Mouse (Mus musculus) retina, postnatal 7 days (tissue): ENCODE results near the gene Strn.
"Not testable (repeated sequence)": the region's sequence is repeated elsewhere in the genome, so short reads cannot be mapped to it uniquely, and the experiment has no call there.

Experiments
- DNase-seq: peaks from one replicate; pipeline ENCODE4 v3.0.0-alpha.2; 2012; ENCODE audit warnings: low read depth, low spot score

Gene Strn

DNA sequence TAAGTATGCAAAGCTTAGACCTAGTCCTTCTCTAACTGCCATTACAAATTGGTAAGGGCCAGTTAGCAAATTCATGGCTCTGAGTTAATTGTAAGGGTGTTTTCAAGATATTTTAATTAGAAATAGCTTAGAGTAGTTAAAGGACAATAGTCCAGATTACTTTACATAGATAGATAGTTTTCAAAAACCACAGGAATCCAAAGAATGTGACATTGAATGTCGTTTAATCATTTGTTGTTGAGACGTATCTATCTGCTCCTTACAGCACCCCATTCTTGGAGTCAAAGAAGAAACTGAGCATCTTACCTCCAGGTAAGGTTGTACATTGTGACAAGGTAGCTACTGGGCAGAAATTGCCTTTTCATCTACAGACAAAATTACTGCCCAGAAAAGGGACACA is 26.7 kb downstream of the Strn start:
- no peak for DNase-seq

- DNase-seq: no peak
Observed at GRCm38 (mm10) chr17:78708422-78708821, 28.6 kb downstream of the Strn start.

GRCm38 (mm10) chr17:78702988-78703387 is 34.0 kb downstream of the Strn start:
- no peak for DNase-seq

GRCm38 (mm10) chr17:78698965-78699364 is 38.0 kb downstream of the Strn start:
- no peak for DNase-seq

DNA sequence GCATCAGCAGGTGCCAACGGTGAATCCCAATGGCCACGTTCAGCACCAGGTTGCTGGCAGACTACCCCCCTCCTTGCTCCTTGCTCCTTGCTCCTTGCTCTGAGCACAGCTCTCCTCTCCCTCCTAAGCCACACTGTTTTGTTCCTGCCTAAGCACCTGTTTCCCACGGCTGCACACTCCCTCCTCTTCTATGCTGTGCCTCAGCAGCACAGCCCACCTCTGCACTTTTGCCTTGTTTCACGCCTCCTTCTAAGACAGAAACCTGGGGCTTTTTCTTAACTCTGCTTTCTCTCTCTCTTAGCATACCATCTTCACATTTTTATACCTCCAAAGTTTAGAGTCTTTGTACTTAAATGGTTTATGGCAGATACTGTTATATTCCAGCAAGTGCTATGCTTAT is 39.5 kb downstream of the Strn start:
- no peak for DNase-seq

- DNase-seq: no peak
Observed at GRCm38 (mm10) chr17:78696922-78697321, 40.1 kb downstream of the Strn start.

DNA sequence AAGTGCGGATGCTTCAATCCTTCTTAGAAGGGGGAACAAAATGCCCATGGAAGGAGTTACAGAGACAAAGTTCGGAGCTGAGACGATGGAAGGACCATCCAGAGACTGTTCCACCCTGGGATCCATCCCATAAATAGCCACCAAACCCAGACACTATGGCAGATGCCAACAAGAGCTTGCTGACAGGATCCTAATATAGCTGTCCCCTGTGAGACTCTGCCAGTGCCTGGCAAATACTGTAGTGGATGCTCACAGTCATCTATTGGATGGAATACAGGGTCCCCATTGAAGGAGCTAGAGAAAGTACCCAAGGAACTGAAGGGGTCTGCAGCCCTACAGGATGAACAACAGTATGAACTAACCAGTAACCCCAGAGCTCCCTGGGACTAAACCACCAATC is 47.8 kb downstream of the Strn start:
- not testable (repeated sequence) for DNase-seq

DNA sequence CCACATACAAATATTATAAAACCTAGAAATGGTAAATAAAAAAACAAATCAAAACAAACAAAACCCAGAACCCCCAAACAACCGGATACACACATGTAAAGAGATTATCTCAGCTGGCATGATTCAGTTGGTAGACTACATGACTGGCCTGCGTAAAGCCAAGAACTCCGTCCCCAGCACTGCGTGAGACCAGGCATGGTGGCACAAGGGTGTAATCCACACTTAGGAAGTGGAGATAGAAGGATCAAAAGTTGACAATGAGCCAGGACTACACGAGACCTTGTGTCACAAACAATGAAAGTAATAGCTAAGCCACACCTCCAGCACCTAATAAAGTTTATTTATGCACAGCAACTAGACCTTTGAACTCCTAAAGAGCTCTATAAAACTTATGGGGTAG is 49.0 kb downstream of the Strn start:
- DNase-seq: no peak

- no peak for DNase-seq
Observed at GRCm38 (mm10) chr17:78685004-78685403, 52.0 kb downstream of the Strn start.

DNA sequence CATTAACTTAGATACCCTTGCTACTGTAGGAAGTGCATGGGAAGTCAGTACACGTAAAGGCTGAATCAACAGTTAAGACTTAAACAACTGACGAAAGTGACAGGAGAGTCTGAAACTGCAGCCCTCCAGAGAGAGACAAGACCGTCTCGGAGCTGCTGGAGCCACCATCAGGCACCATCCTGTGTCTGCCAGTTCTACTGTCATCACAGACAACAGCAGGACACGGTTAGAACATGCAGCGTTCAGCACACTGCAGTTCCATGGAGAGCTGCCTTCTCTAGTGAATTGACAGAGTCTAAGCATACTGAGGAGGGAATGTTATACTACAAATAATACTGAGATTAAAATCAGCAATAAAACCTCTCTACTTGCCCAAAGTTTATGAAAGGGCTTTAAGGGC is 54.6 kb downstream of the Strn start:
- no peak for DNase-seq

- no peak for DNase-seq
Observed at GRCm38 (mm10) chr17:78679503-78679902, 57.5 kb downstream of the Strn start.

DNA sequence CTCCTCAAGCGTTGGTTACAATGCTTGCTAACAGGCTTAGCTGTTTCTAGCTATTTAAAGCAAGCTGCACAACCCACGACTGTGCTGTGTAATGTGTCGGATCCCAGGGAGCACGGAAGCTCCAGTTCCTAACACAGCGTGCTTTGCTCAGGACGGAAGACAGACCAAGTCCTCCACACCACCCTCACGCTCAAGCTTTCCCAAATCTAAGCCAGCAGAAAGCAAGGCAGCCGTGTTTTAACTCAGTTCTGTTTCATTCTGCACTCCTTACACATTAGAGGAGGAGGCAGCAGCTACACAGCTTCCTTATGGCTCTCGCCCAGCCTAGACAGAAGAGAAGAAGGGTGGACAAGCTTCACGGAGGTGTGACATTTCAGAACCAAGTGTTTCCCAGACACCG is 60.2 kb downstream of the Strn start:
- DNase-seq: no peak

- DNase-seq: no peak
Observed at GRCm38 (mm10) chr17:78664962-78665545, 71.9 kb downstream of the Strn start.

DNA sequence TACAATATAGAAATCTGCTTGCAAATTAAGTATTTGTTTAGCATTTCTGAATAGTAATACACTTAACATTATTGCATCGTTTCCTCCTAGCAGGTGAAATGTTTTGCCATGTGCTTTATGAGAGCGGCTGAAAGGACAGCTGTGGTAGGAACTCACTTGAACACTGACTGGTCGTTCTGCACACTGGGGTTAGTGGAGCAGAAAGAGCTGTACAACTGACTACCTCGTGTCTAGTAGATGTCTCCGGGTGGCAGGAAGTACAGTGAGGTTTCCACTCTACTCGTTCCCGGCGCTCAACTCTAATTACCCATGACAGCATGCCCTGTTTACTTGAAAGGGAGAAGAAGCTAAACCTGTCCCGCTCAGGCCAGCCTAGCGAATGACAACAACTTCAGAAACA is 82.2 kb downstream of the Strn start:
- no peak for DNase-seq

- no peak for DNase-seq
Observed at GRCm38 (mm10) chr17:78643853-78644475, 93.0 kb downstream of the Strn start.

GRCm38 (mm10) chr17:78642259-78642658 is 94.7 kb downstream of the Strn start:
- DNase-seq: no peak

DNA sequence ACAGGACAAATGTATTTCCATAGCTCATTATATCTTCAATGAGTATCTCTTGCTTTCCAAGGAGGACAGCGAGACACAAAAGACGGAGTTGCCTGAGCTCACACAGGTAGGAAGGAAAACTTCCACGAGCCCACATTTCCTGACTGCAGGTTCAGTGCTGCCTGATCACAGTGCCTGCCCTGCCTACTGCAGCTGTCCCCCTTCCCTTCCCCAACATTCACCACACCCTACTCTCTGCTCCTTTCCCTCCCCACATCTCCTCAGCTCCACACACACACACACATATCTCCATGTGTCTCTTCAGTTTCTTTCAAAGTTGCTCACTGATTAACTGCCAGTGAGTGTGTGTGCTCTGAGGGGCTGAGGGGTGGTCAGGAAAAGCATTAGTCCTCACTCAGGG is 96.6 kb downstream of the Strn start:
- DNase-seq: no peak

GRCm38 (mm10) chr17:78639099-78639498 is 97.9 kb downstream of the Strn start:
- DNase-seq: no peak

GRCm38 (mm10) chr17:78637140-78637539 is 99.9 kb downstream of the Strn start:
- DNase-seq: no peak

DNA sequence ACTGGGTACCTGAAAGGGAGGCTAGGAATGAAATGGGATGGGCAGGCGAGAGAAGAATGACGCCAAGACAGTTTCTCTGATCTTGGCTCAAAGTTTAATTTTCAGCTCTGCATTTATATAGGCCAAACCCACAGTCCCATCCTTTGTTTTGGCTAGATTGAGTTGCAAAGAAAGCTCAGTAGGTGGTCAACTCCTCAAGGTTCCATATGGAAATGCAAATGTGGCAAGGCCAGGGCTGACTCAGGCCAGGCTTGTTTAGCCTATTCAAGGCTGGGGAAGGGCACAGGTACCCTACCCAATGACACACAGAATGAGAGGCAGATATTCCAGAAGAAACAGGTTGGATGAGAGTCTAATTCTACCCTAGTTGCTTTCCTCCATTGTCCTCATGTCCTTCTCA is 101.4 kb downstream of the Strn start:
- DNase-seq: no peak

DNA sequence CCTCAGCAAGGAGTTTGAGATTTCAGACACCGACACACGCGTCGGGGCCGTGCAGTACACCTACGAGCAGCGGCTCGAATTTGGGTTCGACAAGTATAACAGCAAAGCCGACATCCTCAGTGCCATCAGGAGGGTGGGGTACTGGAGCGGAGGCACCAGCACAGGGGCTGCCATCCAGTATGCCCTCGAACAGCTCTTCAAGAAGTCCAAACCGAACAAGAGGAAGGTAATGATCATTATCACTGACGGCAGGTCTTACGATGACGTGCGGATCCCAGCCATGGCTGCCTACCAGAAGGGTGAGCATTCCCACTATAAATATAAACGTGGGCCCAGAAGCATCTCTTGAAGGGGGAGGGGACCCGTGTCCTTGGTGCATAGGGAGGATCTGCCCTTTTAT is 112.1 kb downstream of the Strn start:
- no peak for DNase-seq

GRCm38 (mm10) chr17:78621863-78622262 is 115.1 kb downstream of the Strn start:
- DNase-seq: no peak

DNA sequence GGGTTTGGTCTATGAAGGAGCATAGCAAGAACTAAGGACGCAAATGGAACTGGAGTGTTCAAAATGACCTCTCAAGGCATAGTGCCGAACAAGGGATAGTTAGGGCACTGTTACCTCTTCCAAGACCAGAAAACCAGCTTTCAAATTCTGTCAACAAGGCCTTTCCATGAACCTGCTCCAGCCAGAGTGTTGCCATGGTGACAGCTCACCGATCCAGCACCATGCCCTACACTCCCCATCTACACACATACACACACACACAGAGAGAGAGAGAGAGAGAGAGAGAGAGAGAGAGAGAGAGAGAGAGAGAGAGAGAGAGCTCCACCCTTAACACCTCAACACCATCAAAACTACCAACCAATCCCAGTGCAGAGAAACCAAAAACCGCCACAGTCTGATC is 116.3 kb downstream of the Strn start:
- no peak for DNase-seq

DNA sequence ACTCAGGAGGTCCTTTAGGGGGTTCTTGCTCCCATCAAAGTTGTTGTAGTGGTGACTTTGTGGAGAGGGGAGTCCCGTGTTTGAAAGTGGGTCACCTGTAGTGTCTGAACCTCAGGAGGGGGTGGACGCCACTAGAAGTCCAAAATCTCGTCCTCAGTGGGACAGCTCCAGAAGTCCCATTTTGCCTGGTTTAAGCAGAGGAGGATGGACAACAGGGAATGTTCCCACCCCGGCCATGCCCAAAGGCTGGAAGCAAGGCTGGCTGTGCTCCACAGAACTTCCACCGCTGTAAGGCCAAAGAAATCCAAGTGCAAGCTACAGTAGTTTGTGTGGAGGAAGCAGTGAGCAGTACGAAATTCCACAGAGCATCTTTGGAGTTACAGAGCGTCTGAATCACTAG is 117.0 kb downstream of the Strn start:
- no peak for DNase-seq
